Mouse (Mus musculus): Measurements from ENCODE around the gene Gm4884. TPM values are rescaled to one million over a fixed set of nuclear protein-coding genes. Genes with fewer than 3 reads are reported as not detected.

Gm4884 gene
- polyA plus RNA-seq (2021; fragmentation: Nextera tagmentation): not detected in 2 replicates
- long read RNA-seq, experiment 1: 0 reads
- long read RNA-seq, experiment 2: 0 reads

GRCm38 (mm10) chr7:41032419-41032818 is at the start of gene Gm4884:
Gene Gm4884, plus strand, starts transcription at chr7:41032719.

GRCm38 (mm10) chr7:40987243-40987642 is 45.3 kb upstream of the Gm4884 start, which contains the start of gene 4930433I11Rik:
Gene 4930433I11Rik, plus strand, starts transcription at chr7:40987543.

Other genes with a start within 250 kb of the Gm4884 start
- 13.9 and 14.2 TPM in 2 replicates for gene Vstm2b, start 134.4 kb upstream of the Gm4884 start, polyA plus RNA-seq (2021; fragmentation: Nextera tagmentation)
- not detected in 2 replicates for gene 4930433I11Rik, start 45.2 kb upstream of the Gm4884 start, polyA plus RNA-seq (2021; fragmentation: Nextera tagmentation)
- not detected in 2 replicates for gene Gm5592, start 121.1 kb downstream of the Gm4884 start, polyA plus RNA-seq (2021; fragmentation: Nextera tagmentation)